Mouse (Mus musculus): Measurements from ENCODE around the gene Usp29. TPM values are rescaled to one million over a fixed set of nuclear protein-coding genes. Genes with fewer than 3 reads are reported as not detected.
"Not testable (repeated sequence)": the region's sequence is repeated elsewhere in the genome, so short reads cannot be mapped to it uniquely, and the experiment has no call there.

Usp29 gene
- polyA plus RNA-seq, 1 experiment from 2014 or later = 13.0 TPM

GRCm38 (mm10) chr7:6929286-6929685 is 198.9 kb downstream of the Usp29 start:
- Histone ChIP-seq H3K9me3 (ENCODE audit: control insufficient read depth, low read length) (no peaks in the 10 kb centered on the region), H3K27me3 (ENCODE audit: control insufficient read depth, insufficient read depth, low read length) (no peaks in the 10 kb centered on the region), H3K36me3 (ENCODE audit: control insufficient read depth, insufficient read depth, low read length) (no peaks in the 10 kb centered on the region), H3K4me3 (ENCODE audit: low read depth, low read length) (no peak overlapping the region), H3K4me1 (ENCODE audit: control insufficient read depth, insufficient read depth, low read length) (no peaks in the 10 kb centered on the region), H3K27ac (ENCODE audit: low read depth, low read length) (no peak overlapping the region), H3K4me2 (ENCODE audit: low read depth) (no peak overlapping the region), H3K9ac (ENCODE audit: low read length) (no peak overlapping the region)
- ATAC-seq (ENCODE audit: insufficient read depth, low FRiP score, low TSS enrichment) (no peak), DNase-seq (ENCODE audit: low spot score) (no peak)
- 67% methylated on average over 2 of the region's 2 CpGs for WGBS

GRCm38 (mm10) chr7:6934741-6935140 is 204.4 kb downstream of the Usp29 start:
- Histone ChIP-seq H3K9me3 (ENCODE audit: control insufficient read depth, low read length) (no peaks in the 10 kb centered on the region), H3K4me3 (ENCODE audit: low read depth, low read length) (no peak overlapping the region), H3K36me3 (ENCODE audit: control insufficient read depth, insufficient read depth, low read length) (no peaks in the 10 kb centered on the region), H3K27ac (ENCODE audit: low read depth, low read length) (no peak overlapping the region), H3K4me2 (ENCODE audit: low read depth) (no peak overlapping the region), H3K9ac (ENCODE audit: low read length) (no peak overlapping the region), H3K27me3 (ENCODE audit: control insufficient read depth, insufficient read depth, low read length) (no peaks in the 10 kb centered on the region), H3K4me1 (ENCODE audit: control insufficient read depth, insufficient read depth, low read length) (no peaks in the 10 kb centered on the region)
- DNase-seq (ENCODE audit: low spot score) (no peak), ATAC-seq (ENCODE audit: insufficient read depth, low FRiP score, low TSS enrichment) (no peak)
- WGBS = 59% methylated on average over 5 of the region's 5 CpGs

GRCm38 (mm10) chr7:6937040-6937439 is 206.7 kb downstream of the Usp29 start:
- H3K9ac ChIP-seq (ENCODE audit: low read length) = no peak overlapping the region
- H3K4me2 ChIP-seq (ENCODE audit: low read depth) = no peak overlapping the region
- H3K27ac ChIP-seq (ENCODE audit: low read depth, low read length) = no peak overlapping the region
- no peaks in the 10 kb centered on the region for H3K27me3 ChIP-seq (ENCODE audit: control insufficient read depth, insufficient read depth, low read length)
- H3K4me1 ChIP-seq (ENCODE audit: control insufficient read depth, insufficient read depth, low read length) = no peaks in the 10 kb centered on the region
- H3K9me3 ChIP-seq (ENCODE audit: control insufficient read depth, low read length) = no peaks in the 10 kb centered on the region
- ATAC-seq (ENCODE audit: insufficient read depth, low FRiP score, low TSS enrichment) = peak; percentile 43; the same call in 1 of the 2 replicates
- no peak overlapping the region for H3K4me3 ChIP-seq (ENCODE audit: low read depth, low read length)
- no peaks in the 10 kb centered on the region for H3K36me3 ChIP-seq (ENCODE audit: control insufficient read depth, insufficient read depth, low read length)
- peak; percentile 80 for DNase-seq (ENCODE audit: low spot score)
- 44% methylated on average over 11 of the region's 11 CpGs for WGBS

GRCm38 (mm10) chr7:6940761-6941231 is 210.4 kb downstream of the Usp29 start:
- Histone ChIP-seq H3K4me3 (ENCODE audit: low read depth, low read length) (no peak overlapping the region), H3K36me3 (ENCODE audit: control insufficient read depth, insufficient read depth, low read length) (no peaks in the 10 kb centered on the region), H3K27me3 (ENCODE audit: control insufficient read depth, insufficient read depth, low read length) (no peaks in the 10 kb centered on the region), H3K9me3 (ENCODE audit: control insufficient read depth, low read length) (no peaks in the 10 kb centered on the region), H3K9ac (ENCODE audit: low read length) (no peak overlapping the region), H3K4me2 (ENCODE audit: low read depth) (no peak overlapping the region; the same call in 1 of the 2 replicates), H3K4me1 (ENCODE audit: control insufficient read depth, insufficient read depth, low read length) (no peaks in the 10 kb centered on the region), H3K27ac (ENCODE audit: low read depth, low read length) (no peak overlapping the region)
- 28% methylated on average over 16 of the region's 16 CpGs for WGBS
- peak; percentile 72 for DNase-seq (ENCODE audit: low spot score)
- peak; percentile 76 for ATAC-seq (ENCODE audit: insufficient read depth, low FRiP score, low TSS enrichment)

- H3K4me2 ChIP-seq (ENCODE audit: low read depth); H3K27ac ChIP-seq (ENCODE audit: low read depth, low read length); H3K4me1 ChIP-seq (ENCODE audit: control insufficient read depth, insufficient read depth, low read length); H3K4me3 ChIP-seq (ENCODE audit: low read depth, low read length); H3K9me3 ChIP-seq (ENCODE audit: control insufficient read depth, low read length); DNase-seq (ENCODE audit: low spot score); H3K36me3 ChIP-seq (ENCODE audit: control insufficient read depth, insufficient read depth, low read length); ATAC-seq (ENCODE audit: insufficient read depth, low FRiP score, low TSS enrichment); H3K9ac ChIP-seq (ENCODE audit: low read length); H3K27me3 ChIP-seq (ENCODE audit: control insufficient read depth, insufficient read depth, low read length): not testable (repeated sequence)
- 91% methylated on average over 18 of the region's 20 CpGs for WGBS
Observed at GRCm38 (mm10) chr7:6948061-6948460, 217.7 kb downstream of the Usp29 start.

GRCm38 (mm10) chr7:6956576-6956975 is 226.2 kb downstream of the Usp29 start:
- Histone ChIP-seq H3K9me3 (ENCODE audit: control insufficient read depth, low read length) (no peaks in the 10 kb centered on the region), H3K27ac (ENCODE audit: low read depth, low read length) (no peak overlapping the region), H3K36me3 (ENCODE audit: control insufficient read depth, insufficient read depth, low read length) (no peaks in the 10 kb centered on the region), H3K27me3 (ENCODE audit: control insufficient read depth, insufficient read depth, low read length) (no peaks in the 10 kb centered on the region), H3K4me1 (ENCODE audit: control insufficient read depth, insufficient read depth, low read length) (no peaks in the 10 kb centered on the region), H3K4me2 (ENCODE audit: low read depth) (no peak overlapping the region), H3K4me3 (ENCODE audit: low read depth, low read length) (no peak overlapping the region), H3K9ac (ENCODE audit: low read length) (no peak overlapping the region)
- no peak for ATAC-seq (ENCODE audit: insufficient read depth, low FRiP score, low TSS enrichment)
- no peak for DNase-seq (ENCODE audit: low spot score)
- WGBS = 85% methylated on average over 4 of the region's 4 CpGs

GRCm38 (mm10) chr7:6958574-6958973 is 228.2 kb downstream of the Usp29 start:
- no peaks in the 10 kb centered on the region for H3K4me1 ChIP-seq (ENCODE audit: control insufficient read depth, insufficient read depth, low read length)
- WGBS = 85% methylated on average over 1 of the region's 1 CpGs

GRCm38 (mm10) chr7:6973566-6973965 is 243.2 kb downstream of the Usp29 start:
- ATAC-seq (ENCODE audit: insufficient read depth, low FRiP score, low TSS enrichment) = no peak
- Histone ChIP-seq H3K9ac (ENCODE audit: low read length) (no peak overlapping the region), H3K4me1 (ENCODE audit: control insufficient read depth, insufficient read depth, low read length) (no peaks in the 10 kb centered on the region), H3K27ac (ENCODE audit: low read depth, low read length) (no peak overlapping the region), H3K4me3 (ENCODE audit: low read depth, low read length) (no peak overlapping the region), H3K27me3 (ENCODE audit: control insufficient read depth, insufficient read depth, low read length) (no peaks in the 10 kb centered on the region), H3K4me2 (ENCODE audit: low read depth) (no peak overlapping the region), H3K9me3 (ENCODE audit: control insufficient read depth, low read length) (no peaks in the 10 kb centered on the region; the same call in 1 of the 2 replicates), H3K36me3 (ENCODE audit: control insufficient read depth, insufficient read depth, low read length) (no peaks in the 10 kb centered on the region)
- 82% methylated on average over 1 of the region's 1 CpGs for WGBS
- no peak for DNase-seq (ENCODE audit: low spot score)

More at GRCm38 (mm10) chr7:6958574-6958973, 228.2 kb downstream of the Usp29 start:
- no peaks in the 10 kb centered on the region for H3K27me3 ChIP-seq (ENCODE audit: control insufficient read depth, insufficient read depth, low read length)
- DNase-seq (ENCODE audit: low spot score) = no peak
- ATAC-seq (ENCODE audit: insufficient read depth, low FRiP score, low TSS enrichment) = no peak
- H3K9me3 ChIP-seq (ENCODE audit: control insufficient read depth, low read length) = no peaks in the 10 kb centered on the region
- H3K27ac ChIP-seq (ENCODE audit: low read depth, low read length) = no peak overlapping the region
- no peaks in the 10 kb centered on the region for H3K36me3 ChIP-seq (ENCODE audit: control insufficient read depth, insufficient read depth, low read length)
- H3K4me2 ChIP-seq (ENCODE audit: low read depth) = no peak overlapping the region
- no peak overlapping the region for H3K4me3 ChIP-seq (ENCODE audit: low read depth, low read length)
- no peak overlapping the region for H3K9ac ChIP-seq (ENCODE audit: low read length)

- DNase-seq (ENCODE audit: low spot score) (no peak), ATAC-seq (ENCODE audit: insufficient read depth, low FRiP score, low TSS enrichment) (no peak)
- Histone ChIP-seq H3K9ac (ENCODE audit: low read length) (no peak overlapping the region), H3K9me3 (ENCODE audit: control insufficient read depth, low read length) (no peaks in the 10 kb centered on the region; the same call in 1 of the 2 replicates), H3K4me2 (ENCODE audit: low read depth) (no peak overlapping the region), H3K27ac (ENCODE audit: low read depth, low read length) (no peak overlapping the region), H3K27me3 (ENCODE audit: control insufficient read depth, insufficient read depth, low read length) (no peaks in the 10 kb centered on the region), H3K36me3 (ENCODE audit: control insufficient read depth, insufficient read depth, low read length) (no peaks in the 10 kb centered on the region), H3K4me3 (ENCODE audit: low read depth, low read length) (no peak overlapping the region), H3K4me1 (ENCODE audit: control insufficient read depth, insufficient read depth, low read length) (no peaks in the 10 kb centered on the region)
- 92% methylated on average over 19 of the region's 19 CpGs for WGBS
Observed at GRCm38 (mm10) chr7:6976890-6977289, 246.5 kb downstream of the Usp29 start.

Measured in neural tube, embryonic 11.5 days (tissue).